8 mouse cellular contexts compared by ENCODE assay signal in genomic region chr5:116591346-116592048, GRCm38 (mm10). TPM values are rescaled to one million over a fixed set of nuclear protein-coding genes. Genes with fewer than 3 reads are reported as not detected.
DNase-seq lines count a peak whose midpoint lies in the region; ATAC-seq and TF ChIP-seq lines count a peak whose summit lies in the region.

Srrm4 (minus strand) TSS chr5:116591817.

- WGBS in forebrain, embryonic 10.5 days, result under 1% methylated on average over 53 of the region's 53 CpGs
- under 1% methylated on average over 53 of the region's 53 CpGs for WGBS in lung, embryonic 15.5 days

- peak within 1 kb of the TSS; percentile 90 for H3K27ac ChIP-seq in forebrain, embryonic 10.5 days
- H3K27ac ChIP-seq in lung, embryonic 15.5 days, result no peak within 1 kb of the TSS

- peaks cover under 1% of the 10 kb centered on the region; the same call in 1 of the 2 replicates for H3K9me3 ChIP-seq in forebrain, embryonic 10.5 days
- no peaks in the 10 kb centered on the region for H3K9me3 ChIP-seq in lung, embryonic 15.5 days

- H3K9ac ChIP-seq in lung, embryonic 15.5 days, result no peak within 1 kb of the TSS

- H3K36me3 ChIP-seq in forebrain, embryonic 10.5 days (replicated peaks), result no peaks in the 10 kb centered on the region
- no peaks in the 10 kb centered on the region for H3K36me3 ChIP-seq in lung, embryonic 15.5 days

- H3K27me3 ChIP-seq in forebrain, embryonic 10.5 days (ENCODE audit: poor library complexity, severe bottlenecking), result peaks cover 60% of the 10 kb centered on the region
- peaks cover 47% of the 10 kb centered on the region for H3K27me3 ChIP-seq in lung, embryonic 15.5 days

- TF ChIP-seq POLR2A in brain, embryonic 14.5 days (IDR thresholded peaks at IDR 0.05; ENCODE audit: borderline replicate concordance, extremely low read depth, insufficient read depth, insufficient read length, poor library complexity, severe bottlenecking), result peak; percentile 75; the same call in 1 of the 2 replicates

- peaks cover 69% of the 10 kb centered on the region for H3K4me1 ChIP-seq in forebrain, embryonic 10.5 days
- H3K4me1 ChIP-seq in lung, embryonic 15.5 days, result no peaks in the 10 kb centered on the region

- peak within 1 kb of the TSS; percentile 37 for H3K4me2 ChIP-seq in lung, embryonic 15.5 days

- DNase-seq in ES-CJ7 (ENCODE audit: low read depth, low spot score), result peak; percentile 97
- DNase-seq in brain, embryonic 14.5 days (ENCODE audit: low read depth), result peak; percentile 99
- peak; percentile 86 for DNase-seq in forebrain, embryonic 10.5 days (ENCODE audit: extremely low spot score, low spot score)
- peak; percentile 80 for DNase-seq in heart, postnatal 4 days
- peak; percentile 87 to 88 for DNase-seq in layer of hippocampus, adult 8-10 months (ENCODE audit: low spot score in 2 of 2)
- DNase-seq in ovary, postnatal 14 days (ENCODE audit: low spot score), result peak; percentile 55
- DNase-seq in T-cell, adult 2 months (ENCODE audit: low spot score), result no peak

- ATAC-seq in lung, embryonic 15.5 days (ENCODE audit: borderline replicate concordance, extremely low read depth, low FRiP score, low TSS enrichment), result no peak

- peak within 1 kb of the TSS; percentile 63 for H3K4me3 ChIP-seq in forebrain, embryonic 10.5 days
- H3K4me3 ChIP-seq in lung, embryonic 15.5 days, result peak within 1 kb of the TSS; percentile 7; the same call in 1 of the 2 replicates

- no peak for TF ChIP-seq CTCF in brain, embryonic 14.5 days (IDR thresholded peaks at IDR 0.05; ENCODE audit: borderline replicate concordance, extremely low read depth, insufficient read depth, insufficient read length)

RNA-seq across cellular contexts. Expression of gene Srrm4, which starts in this region (rescaled TPM):
- 33.3 and 42.0 TPM in 2 replicates for polyA plus RNA-seq in brain, embryonic 14.5 days (2012; rRNA removed)
- 4.9 and 6.4 TPM in 2 replicates for polyA plus RNA-seq in forebrain, embryonic 10.5 days (2016; fragmentation: Nextera tagmentation; extraction: Ambion mirVana)
- 1 to 10 TPM; 1.8 to 3.5 TPM for total RNA-seq in heart, postnatal 4 days (2021)
- total RNA-seq in layer of hippocampus, adult 8-10 months (2022), result 10 to 100 TPM; 24.5 to 35.9 (median 29.7) TPM
- polyA plus RNA-seq in lung, embryonic 15.5 days (2015; fragmentation: Nextera tagmentation; extraction: Ambion mirVana), result 0.27 and 0.58 TPM in 2 replicates

Comparison
In these comparisons a context has a peak if more than half of its experiments do, and no peak if none do; other contexts are left out.
1. RNA of gene Srrm4 (total RNA-seq): 24.5 to 35.9 TPM in layer of hippocampus, adult 8-10 months; 1.8 to 3.5 TPM in heart, postnatal 4 days; every median in the first group is over 4 times any median in the second.